Mouse (Mus musculus): ENCODE results near the gene Hdgfl3.

The Hdgfl3 gene

DNA sequence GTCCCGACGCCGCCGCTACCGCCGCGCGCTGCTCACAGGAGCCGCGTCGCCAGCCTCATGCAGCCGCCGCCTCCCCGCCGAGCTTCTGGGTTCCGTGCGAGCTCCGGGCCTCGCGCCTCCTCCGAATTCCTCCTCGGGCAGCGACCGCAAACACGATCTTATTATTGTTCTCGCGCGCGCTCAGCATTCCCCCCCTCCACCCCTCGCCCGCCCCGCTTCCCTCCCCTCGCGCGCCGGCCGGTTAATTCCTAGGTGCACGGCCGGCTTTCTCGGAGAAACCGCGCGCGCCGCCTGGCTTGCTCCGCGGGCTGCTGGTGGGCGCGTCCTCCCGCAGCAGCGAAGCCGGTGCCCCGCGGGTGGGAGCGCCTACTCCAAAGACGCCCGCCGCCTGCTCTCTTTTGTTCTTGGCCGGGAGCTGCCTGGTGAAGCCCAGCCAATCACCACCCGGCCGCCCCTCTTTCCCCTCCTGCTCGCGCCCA, at the start of gene Hdgfl3:
Gene Hdgfl3, minus strand, starts transcription at position 207 of the 479 bp plus-strand sequence.
- DNase-seq (ENCODE audit: low spot score) = peak; percentile 63

GRCm38 (mm10) chr7:81983651-81984050, 49.4 kb upstream of the Hdgfl3 start:
- no peak for DNase-seq (ENCODE audit: low spot score)

DNA sequence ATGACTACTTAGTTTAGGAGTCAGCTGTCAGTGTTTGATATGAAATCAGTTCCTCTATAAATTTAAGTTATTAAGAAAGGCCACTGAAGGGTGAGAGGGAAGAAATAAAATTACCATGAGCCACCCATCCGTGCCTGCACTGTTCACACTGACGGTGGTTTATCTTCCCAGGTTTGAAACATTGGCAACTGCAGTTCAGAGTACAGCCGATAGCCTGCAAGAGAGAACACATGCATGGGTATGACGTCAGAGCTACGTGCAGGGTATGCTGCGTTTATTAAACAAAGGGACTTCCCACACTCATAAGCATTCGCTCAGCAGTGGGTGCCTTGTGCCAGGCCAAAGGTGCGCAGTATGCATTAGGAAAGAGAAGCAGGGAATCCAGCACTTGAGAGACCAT, 44.0 kb upstream of the Hdgfl3 start:
- DNase-seq (ENCODE audit: low spot score) = no peak

- no peak for DNase-seq (ENCODE audit: low spot score)
Measured at GRCm38 (mm10) chr7:81974616-81975015, 40.3 kb upstream of the Hdgfl3 start.

DNA sequence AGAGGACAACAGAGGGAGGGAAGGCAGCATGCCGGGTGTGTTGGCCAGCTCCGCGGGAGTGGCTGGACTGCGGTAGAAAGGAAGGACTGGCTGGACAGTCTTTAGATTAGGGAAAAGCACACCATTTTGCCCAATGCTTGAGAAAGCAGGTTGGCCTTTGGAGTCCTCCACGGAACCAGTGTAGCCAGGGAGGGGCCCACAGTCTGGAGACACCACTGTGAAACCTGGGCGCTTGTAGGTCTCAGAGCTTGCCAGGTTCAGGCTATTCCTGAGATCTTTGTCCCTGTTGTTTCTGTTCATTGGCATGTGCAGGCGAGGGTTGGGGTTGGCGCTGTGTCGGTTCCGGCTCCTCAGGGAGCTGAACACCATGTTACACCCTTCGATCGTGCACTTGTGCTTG, 39.7 kb upstream of the Hdgfl3 start:
- DNase-seq (ENCODE audit: low spot score) = no peak

DNA sequence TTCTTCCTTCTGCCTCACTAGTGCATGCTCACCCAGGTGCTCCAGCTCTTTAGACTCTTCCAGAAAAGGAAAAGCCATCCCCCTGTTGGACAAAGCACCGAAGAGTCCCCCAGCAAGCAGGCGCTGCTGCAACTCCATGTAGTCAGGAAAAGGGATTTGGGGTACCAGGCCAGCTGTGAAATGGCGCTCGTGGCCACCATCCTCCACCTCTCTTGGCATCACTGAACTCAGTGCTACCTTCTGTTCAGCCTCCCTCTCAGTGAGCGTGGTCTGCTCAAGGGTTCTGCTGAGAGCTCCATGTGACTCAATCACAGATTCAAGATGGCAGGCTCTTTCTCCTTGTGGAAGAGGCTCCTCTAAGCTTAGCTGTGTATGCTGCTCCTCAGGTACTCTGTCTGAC, 39.1 kb upstream of the Hdgfl3 start:
- DNase-seq (ENCODE audit: low spot score) = no peak

DNA sequence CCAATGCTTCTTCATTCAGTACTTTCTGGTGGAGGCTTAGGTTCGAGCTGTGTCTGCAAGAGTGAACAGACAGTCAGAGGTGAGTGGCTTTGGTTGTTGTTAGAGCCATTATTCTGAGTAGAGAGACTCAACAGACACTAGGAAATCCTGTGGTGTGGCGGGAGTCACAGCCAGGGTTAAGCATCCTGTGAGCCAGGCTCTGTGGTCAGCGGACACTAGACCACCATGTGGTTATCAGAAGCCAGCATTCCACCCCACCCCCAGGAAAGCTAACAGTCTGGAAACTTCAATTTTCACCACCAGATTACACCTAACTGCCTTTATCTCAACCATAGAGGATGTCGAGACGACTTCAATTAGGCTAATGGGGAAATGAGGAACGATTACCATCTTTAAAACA, 34.7 kb upstream of the Hdgfl3 start:
- no peak for DNase-seq (ENCODE audit: low spot score)

- DNase-seq (ENCODE audit: low spot score) = no peak
Measured at GRCm38 (mm10) chr7:81968451-81968850, 34.2 kb upstream of the Hdgfl3 start.

DNA sequence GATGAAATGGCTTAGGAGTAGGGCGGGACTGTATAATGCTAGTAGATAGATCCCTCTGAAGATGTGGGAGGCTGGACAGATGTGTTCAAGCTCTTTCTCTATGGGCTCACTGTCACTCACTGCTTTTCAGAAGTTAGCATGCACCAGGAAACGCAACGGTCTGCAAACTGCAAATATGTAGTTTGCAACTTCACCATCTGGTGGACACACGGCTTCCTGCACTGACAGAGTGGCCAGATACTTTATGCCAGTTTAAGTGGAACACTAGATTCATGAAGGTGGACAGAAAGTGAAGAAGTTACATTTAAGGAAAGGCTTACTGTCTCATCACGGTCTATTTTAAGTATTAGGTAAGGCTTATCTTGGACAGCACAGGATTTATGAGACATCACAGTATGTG, 31.9 kb upstream of the Hdgfl3 start:
- DNase-seq (ENCODE audit: low spot score) = no peak

- peak; percentile 17 for DNase-seq (ENCODE audit: low spot score)
Measured at GRCm38 (mm10) chr7:81959704-81960103, 25.4 kb upstream of the Hdgfl3 start.

DNA sequence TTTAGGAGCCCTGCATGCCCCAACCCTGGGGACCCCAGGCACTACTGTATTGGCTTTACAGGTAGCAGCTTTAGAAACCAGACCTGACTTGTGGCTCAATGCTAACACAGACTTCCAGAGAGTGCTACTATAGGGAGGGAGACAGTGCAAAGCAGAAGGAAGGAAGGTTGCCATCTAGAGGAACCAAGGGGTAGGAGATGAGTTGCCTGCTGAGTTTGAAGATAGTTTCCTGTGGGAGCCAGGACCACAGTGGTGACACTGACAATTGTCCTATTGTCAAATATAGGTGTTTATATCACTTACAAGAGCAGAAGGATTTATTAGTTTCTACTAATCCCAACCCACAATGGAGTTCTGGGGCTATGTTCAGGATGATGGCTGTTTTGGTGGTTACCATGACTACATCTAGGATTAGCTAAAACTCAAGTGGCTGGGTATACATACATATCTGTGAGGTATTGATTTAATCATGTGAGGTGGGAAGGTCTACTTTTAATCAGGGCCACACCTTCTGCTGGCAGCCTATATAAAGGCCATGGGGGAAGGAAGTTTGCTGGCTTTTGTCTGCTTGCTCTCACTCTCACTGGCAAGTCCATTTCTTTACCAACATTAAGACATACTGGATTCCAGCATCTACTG, 20.1 kb upstream of the Hdgfl3 start:
- DNase-seq (ENCODE audit: low spot score) = no peak

- DNase-seq (ENCODE audit: low spot score) = no peak
Measured at GRCm38 (mm10) chr7:81950499-81950898, 16.2 kb upstream of the Hdgfl3 start.

DNA sequence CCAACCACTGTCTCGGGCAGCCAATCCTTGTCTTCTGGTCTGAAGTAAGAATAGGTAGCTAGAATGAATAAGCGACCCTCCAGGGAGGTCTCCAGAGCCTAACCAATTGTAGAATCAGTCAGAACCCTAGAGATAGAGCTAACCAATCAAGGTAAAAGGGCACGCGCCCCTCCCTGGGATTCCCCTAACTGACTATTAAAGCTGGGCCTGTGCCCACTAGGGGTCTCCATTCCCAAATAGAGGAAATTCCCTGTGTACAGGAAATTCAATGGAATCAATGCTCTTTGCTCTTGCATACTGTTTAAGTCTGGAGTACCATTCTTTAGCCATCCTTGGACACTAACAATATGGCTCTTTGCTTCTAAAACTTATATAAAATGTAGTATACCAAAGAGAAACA, 11.1 kb upstream of the Hdgfl3 start:
- DNase-seq (ENCODE audit: low spot score) = no peak

DNA sequence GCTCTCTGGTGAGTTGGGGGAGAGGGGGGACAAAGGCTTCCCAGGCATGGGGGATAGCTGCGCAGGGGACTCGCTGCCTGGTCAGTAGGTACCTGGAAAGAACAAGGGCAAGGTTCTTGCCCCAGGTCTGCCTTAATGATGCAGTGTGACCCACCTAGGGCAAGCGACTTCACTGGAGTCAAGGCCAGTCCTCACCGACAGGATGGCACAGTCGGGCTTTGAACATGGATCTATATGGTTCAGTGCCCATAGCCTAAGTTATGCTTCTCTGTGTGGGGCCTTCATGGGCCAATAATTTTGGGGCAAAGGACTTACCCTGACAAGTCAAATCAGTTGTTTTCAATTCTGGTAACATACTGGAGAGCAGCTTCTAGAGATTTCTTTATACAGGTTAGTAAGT, 533 bp upstream of the Hdgfl3 start:
- no peak for DNase-seq (ENCODE audit: low spot score)

DNA sequence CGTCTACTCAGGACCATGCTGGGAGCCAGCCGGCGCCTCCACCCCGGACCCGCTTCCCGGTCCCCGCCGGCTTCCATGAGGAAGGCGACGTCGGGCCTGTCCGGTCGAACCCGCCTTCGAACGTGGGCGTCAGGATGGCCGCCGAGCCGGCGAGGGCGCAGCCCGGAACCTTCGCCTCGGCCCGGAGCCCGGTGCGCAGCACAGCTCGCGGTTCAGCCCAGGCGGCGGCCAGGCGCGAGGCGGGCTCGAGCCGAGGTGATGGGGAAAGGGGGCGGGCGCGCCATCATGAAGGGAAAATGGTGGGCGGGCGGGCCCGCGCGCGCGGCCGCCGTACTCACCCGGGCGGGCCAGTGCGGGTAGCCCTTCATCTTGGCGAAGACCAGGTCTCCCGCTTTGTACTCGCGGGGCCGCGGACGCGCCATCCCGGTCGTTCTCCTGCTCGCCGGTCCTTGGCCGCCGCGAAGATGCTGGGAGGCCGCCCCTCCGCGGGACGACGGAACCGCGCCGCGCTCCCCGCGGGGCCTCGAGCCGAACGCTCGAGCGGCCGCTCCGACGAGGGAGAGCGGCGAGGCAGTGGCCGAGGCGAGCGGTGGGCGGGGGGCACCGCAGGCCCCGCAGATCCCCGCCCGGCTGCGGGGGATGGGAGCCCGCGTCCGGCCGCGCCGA, 539 bp downstream of the Hdgfl3 start:
- peak; percentile 31 for DNase-seq (ENCODE audit: low spot score)

DNA sequence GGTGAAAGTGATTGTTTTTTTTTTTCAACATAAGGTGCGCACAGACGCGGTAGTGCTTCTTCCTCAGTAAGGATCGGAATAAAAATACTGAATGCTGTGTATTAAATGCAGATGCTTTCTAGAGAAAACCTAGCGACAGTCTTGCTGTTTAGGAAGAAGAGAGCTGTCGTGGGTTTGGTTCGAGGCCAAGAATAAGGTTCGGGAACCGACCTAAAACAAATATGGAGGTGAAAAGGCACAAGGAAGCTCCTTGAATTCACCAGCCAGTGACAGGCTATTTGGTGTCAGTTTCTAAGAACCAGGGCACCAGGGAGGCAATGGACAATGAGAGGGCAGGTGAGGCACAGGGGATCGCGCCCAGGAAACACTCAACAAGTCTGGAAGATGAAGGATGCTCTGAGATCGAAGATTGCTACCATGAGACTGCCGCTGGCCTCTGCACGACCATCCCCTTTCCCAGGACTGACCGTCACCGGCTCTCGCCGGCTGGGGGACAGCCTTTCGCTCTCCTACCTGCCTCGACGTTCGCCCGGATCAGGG, 1.1 kb downstream of the Hdgfl3 start:
- no peak for DNase-seq (ENCODE audit: low spot score)

GRCm38 (mm10) chr7:81932521-81933045, 1.7 kb downstream of the Hdgfl3 start:
- no peak for DNase-seq (ENCODE audit: low spot score)

DNA sequence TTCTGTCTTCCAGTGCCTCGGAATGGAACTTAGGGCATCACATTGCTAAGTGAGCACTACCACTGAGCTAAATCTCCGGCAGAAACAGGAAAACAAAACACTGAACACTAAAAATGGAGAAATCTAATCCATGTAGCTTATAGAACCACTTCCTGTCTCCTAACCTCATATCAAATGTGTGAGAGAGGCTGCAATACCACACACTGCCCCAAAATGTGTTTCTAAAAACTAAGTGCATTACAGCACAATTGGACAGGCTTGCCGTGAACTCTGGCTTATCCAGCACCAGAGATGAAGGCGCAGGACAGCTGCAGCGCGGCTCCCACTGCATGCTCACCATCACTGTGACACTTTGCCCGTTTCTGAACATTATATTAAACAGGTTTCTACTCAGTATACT, 5.3 kb downstream of the Hdgfl3 start:
- DNase-seq (ENCODE audit: low spot score) = no peak

DNA sequence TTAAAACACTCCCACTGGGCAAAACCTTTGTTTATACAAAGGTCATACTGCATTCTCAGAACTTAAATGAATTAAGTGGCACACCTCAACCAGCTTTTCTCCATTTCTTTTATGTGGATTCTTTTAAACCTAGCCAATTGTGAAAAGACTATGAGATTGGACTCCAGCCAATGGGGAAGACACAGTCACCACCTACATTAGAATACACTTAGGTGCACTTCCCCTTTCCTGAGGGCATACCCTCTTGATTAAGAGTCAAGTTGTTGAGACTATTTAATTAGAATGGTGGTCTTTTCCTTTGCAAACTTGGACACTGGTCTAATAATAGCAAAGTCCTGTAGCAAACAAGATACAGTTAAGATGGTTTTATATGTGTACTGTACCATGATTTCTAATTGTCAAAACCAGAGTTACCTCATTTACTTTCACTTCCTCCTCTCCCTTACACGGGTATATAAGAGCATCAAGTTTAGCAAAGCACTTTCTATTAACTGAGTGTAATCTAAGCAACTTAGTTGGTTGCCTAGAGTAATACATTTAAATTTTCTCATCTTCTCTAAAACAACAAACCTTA, 12.8 kb downstream of the Hdgfl3 start:
- DNase-seq (ENCODE audit: low spot score) = no peak

GRCm38 (mm10) chr7:81920314-81920713, 14.0 kb downstream of the Hdgfl3 start:
- no peak for DNase-seq (ENCODE audit: low spot score)

- no peak for DNase-seq (ENCODE audit: low spot score)
Measured at GRCm38 (mm10) chr7:81918316-81918715, 16.0 kb downstream of the Hdgfl3 start.

GRCm38 (mm10) chr7:81904926-81905325, 29.3 kb downstream of the Hdgfl3 start:
- DNase-seq (ENCODE audit: low spot score) = no peak

- DNase-seq (ENCODE audit: low spot score) = no peak
Measured at GRCm38 (mm10) chr7:81904094-81904493, 30.2 kb downstream of the Hdgfl3 start.

Measured in urinary bladder, postnatal 25 days (tissue).